In genomic region chr4:106529375-106530112, GRCm38 (mm10) we compare ENCODE assay signal across 8 mouse cellular contexts. TPM values are rescaled to one million over a fixed set of nuclear protein-coding genes. Genes with fewer than 3 reads are reported as not detected.
A peak's percentile ranks its signal among the peaks of the same experiment; 100 is the strongest.
DNase-seq lines count a peak whose midpoint lies in the region; ATAC-seq and TF ChIP-seq lines count a peak whose summit lies in the region.

No protein-coding gene starts in this region.

- H3K9me3 ChIP-seq in hindbrain, embryonic 10.5 days, result no peaks in the 10 kb centered on the region
- H3K9me3 ChIP-seq in lung, embryonic 15.5 days, result no peaks in the 10 kb centered on the region

- H3K4me1 ChIP-seq in hindbrain, embryonic 10.5 days (replicated peaks), result peaks cover 15% of the 10 kb centered on the region
- no peaks in the 10 kb centered on the region for H3K4me1 ChIP-seq in lung, embryonic 15.5 days
- H3K4me1 ChIP-seq in thymus, adult 2 months (replicated peaks; ENCODE audit: control insufficient read depth, insufficient read depth, low read length), result peaks cover 28% of the 10 kb centered on the region

- 19% methylated on average over 17 of the region's 17 CpGs for WGBS in hindbrain, embryonic 10.5 days
- 13% methylated on average over 17 of the region's 17 CpGs for whole genome bisulfite sequencing in lung, embryonic 15.5 days
- WGBS in thymus, adult 2 months, result 13% methylated on average over 17 of the region's 17 CpGs

- TF ChIP-seq POLR2A in thymus, adult 2 months (IDR thresholded peaks at IDR 0.05; ENCODE audit: control insufficient read depth, extremely low read depth, insufficient read depth, low read length, poor library complexity), result no peak

- H3K4me3 ChIP-seq in hindbrain, embryonic 10.5 days, result peak overlapping the region; percentile 22
- no peak overlapping the region for H3K4me3 ChIP-seq in lung, embryonic 15.5 days
- peak overlapping the region; percentile 64 for H3K4me3 ChIP-seq in thymus, adult 2 months (ENCODE audit: control insufficient read depth, insufficient read depth, low read length)

- ATAC-seq in frontal cortex, adult (ENCODE audit: low TSS enrichment), result peak; percentile 83
- peak; percentile 80 for ATAC-seq in lung, embryonic 15.5 days (ENCODE audit: borderline replicate concordance, extremely low read depth, low FRiP score, low TSS enrichment)

- peak; percentile 84 for DNase-seq in Muller cell, postnatal 12 days (ENCODE audit: inconsistent ontology term)
- peak; percentile 90 for DNase-seq in cerebellum, adult 9-10 months
- peak; percentile 90 for DNase-seq in hindbrain, embryonic 10.5 days (ENCODE audit: low spot score)
- DNase-seq in layer of hippocampus, adult 9-10 months (ENCODE audit: low spot score), result peak; percentile 86
- DNase-seq in ovary, adult 18-20 months (ENCODE audit: low spot score), result peak; percentile 80
- DNase-seq in thymus, adult 2 months, result peak; percentile 86

- no peaks in the 10 kb centered on the region for H3K27me3 ChIP-seq in hindbrain, embryonic 10.5 days (ENCODE audit: insufficient read depth, poor library complexity, severe bottlenecking)
- no peaks in the 10 kb centered on the region for H3K27me3 ChIP-seq in lung, embryonic 15.5 days
- no peaks in the 10 kb centered on the region for H3K27me3 ChIP-seq in thymus, adult 2 months (ENCODE audit: control insufficient read depth, insufficient read depth, low read length)

- H3K36me3 ChIP-seq in hindbrain, embryonic 10.5 days, result no peaks in the 10 kb centered on the region
- H3K36me3 ChIP-seq in lung, embryonic 15.5 days, result no peaks in the 10 kb centered on the region
- no peaks in the 10 kb centered on the region for H3K36me3 ChIP-seq in thymus, adult 2 months (ENCODE audit: control insufficient read depth, insufficient read depth, low read length)

- H3K4me2 ChIP-seq in lung, embryonic 15.5 days, result peak overlapping the region; percentile 37

- peak; percentile 99 for TF ChIP-seq CTCF in thymus, adult 2 months (IDR thresholded peaks at IDR 0.05; ENCODE audit: borderline replicate concordance, control insufficient read depth, extremely low read depth, insufficient read depth, low read length, poor library complexity)

- peak overlapping the region; percentile 82 for H3K27ac ChIP-seq in hindbrain, embryonic 10.5 days
- H3K27ac ChIP-seq in lung, embryonic 15.5 days, result no peak overlapping the region
- peak overlapping the region; percentile 86 for H3K27ac ChIP-seq in thymus, adult 2 months (ENCODE audit: control insufficient read depth, insufficient read depth, low read length)

- peak overlapping the region; percentile 10; the same call in 1 of the 2 replicates for H3K9ac ChIP-seq in lung, embryonic 15.5 days

RNA-seq across cellular contexts. Expression of gene Dhcr24, which starts 31.3 kb away (rescaled TPM):
- polyA plus RNA-seq in hindbrain, embryonic 10.5 days (2016; fragmentation: Nextera tagmentation; extraction: Ambion mirVana), result 7.6 and 11.6 TPM in 2 replicates
- 4.6 and 4.9 TPM in 2 replicates for polyA plus RNA-seq in lung, embryonic 15.5 days (2015; fragmentation: Nextera tagmentation; extraction: Ambion mirVana)
- polyA plus RNA-seq in thymus, adult 2 months (2012; rRNA removed), result 80.0 and 106 TPM in 2 replicates

RNA-seq across cellular contexts. Expression of gene Bsnd, which starts 37.5 kb away (rescaled TPM):
- polyA plus RNA-seq in hindbrain, embryonic 10.5 days (2016; fragmentation: Nextera tagmentation; extraction: Ambion mirVana), result not detected in 2 replicates
- polyA plus RNA-seq in lung, embryonic 15.5 days (2015; fragmentation: Nextera tagmentation; extraction: Ambion mirVana), result not detected in 2 replicates
- polyA plus RNA-seq in thymus, adult 2 months (2012; rRNA removed), result 0.10 and 0.28 TPM in 2 replicates
